Mouse (Mus musculus) forebrain, postnatal 0 days (tissue): Measurements from ENCODE around the gene Mapkapk3. TPM values are rescaled to one million over a fixed set of nuclear protein-coding genes. Genes with fewer than 3 reads are reported as not detected.

Experiments used
- ATAC-seq: fragments of 200-750 bp; cut with Nextera tagmentation; 2 replicates; pipeline ENCODE4 v1.8.0; 2017; ENCODE audit warnings: mild to moderate bottlenecking, moderate library complexity
- DNase-seq: peaks from one replicate; pipeline ENCODE4 v3.0.0-alpha.2; 2015
- H3K27ac ChIP-seq: fragments of 300-500 bp; sonication (generic); 2 replicates; pipeline ENCODE4 v1.5.1; 2014; ENCODE audit warnings: low read depth, mild to moderate bottlenecking, antibody characterized with exemption, low read length, moderate library complexity, mixed read lengths
- H3K27me3 ChIP-seq: fragments of 300-500 bp; sonication (generic); 2 replicates; pipeline ENCODE4 v1.6.1; 2014; ENCODE audit warnings: mild to moderate bottlenecking, low read length, mixed read lengths; ENCODE audit not compliant: insufficient read depth
- H3K36me3 ChIP-seq: fragments of 300-500 bp; sonication (generic); 2 replicates; pipeline ENCODE4 v1.6.1; 2014; ENCODE audit warnings: mild to moderate bottlenecking, moderate library complexity; ENCODE audit not compliant: insufficient read depth
- H3K4me1 ChIP-seq: fragments of 300-500 bp; sonication (generic); 2 replicates; pipeline ENCODE4 v1.6.1; 2014; ENCODE audit warnings: antibody characterized with exemption; ENCODE audit not compliant: insufficient read depth
- H3K4me2 ChIP-seq: fragments of 300-500 bp; sonication (generic); 2 replicates; pipeline ENCODE4 v1.6.1; 2014; ENCODE audit warnings: low read depth, mild to moderate bottlenecking, moderate library complexity
- H3K4me3 ChIP-seq: fragments of 300-500 bp; sonication (generic); 2 replicates; pipeline ENCODE4 v1.5.1; 2014; ENCODE audit warnings: low read depth, low read length, mixed read lengths
- H3K9ac ChIP-seq: fragments of 300-500 bp; sonication (generic); 2 replicates; pipeline ENCODE4 v1.6.1; 2014; ENCODE audit warnings: mild to moderate bottlenecking
- H3K9me3 ChIP-seq: fragments of 300-500 bp; sonication (generic); 2 replicates; pipeline ENCODE4 v1.6.1; 2016; ENCODE audit warnings: low read length
- CTCF ChIP-seq: sonication (generic); IDR thresholded peaks from 2 replicates; pipeline ENCODE4 v1.5.1; 2016; ENCODE audit warnings: antibody characterized with exemption, control low read depth, low read depth
- WGBS: fragments of 180-500 bp; shearing (Covaris S2); extraction: QIAGEN DNeasy Blood & Tissue Kit; methylation state at CpG from one replicate; pipeline ENCODE4 v1.1.7; 2014; 5-methylcytosine and 5-hydroxymethylcytosine counted together
- microRNA-seq, 2 experiments: library from miRNA; unstranded; fragments of <30 nt; microRNA quantifications; one replicate each; pipeline ENCODE4; 2016
- polyA plus RNA-seq: library from polyadenylated mRNA; unstranded; fragments of >200 nt; fragmentation: Nextera tagmentation; extraction: Ambion mirVana; gene quantifications from 2 replicates; pipeline ENCODE4 v1.2.1, GENCODE M21; 2015
- total RNA-seq: library from RNA; depleted of rRNA; stranded (reverse); fragments of >200 nt; gene quantifications from 2 replicates; pipeline ENCODE4 v1.2.3, GENCODE M21; 2014; rRNA removed

Mapkapk3 gene
- total and polyA plus RNA-seq, 2 experiments from 2014 or later, result 1.5 to 1.6 TPM

GRCm38 (mm10) chr9:107224597-107224996, 65.1 kb downstream of the Mapkapk3 start:
- H3K4me2 ChIP-seq, result no peak overlapping the region
- no peak overlapping the region for H3K9ac ChIP-seq
- no peaks in the 10 kb centered on the region for H3K27me3 ChIP-seq
- WGBS, result 86% methylated on average over 1 of the region's 1 CpGs
- no peak for TF ChIP-seq CTCF
- no peaks in the 10 kb centered on the region for H3K4me1 ChIP-seq
- no peak overlapping the region for H3K4me3 ChIP-seq
- H3K36me3 ChIP-seq, result no peaks in the 10 kb centered on the region
- ATAC-seq, result no peak
- no peak for DNase-seq
- no peak overlapping the region for H3K27ac ChIP-seq
- no peaks in the 10 kb centered on the region for H3K9me3 ChIP-seq

Small RNA genes within 50 kb of the gene (microRNA-seq; reads per million reads assigned to microRNA genes)
- gene Gm22238, result 0 reads per million in 2 experiments

Other genes starting within 250 kb of the Mapkapk3 start
- 53.7 and 57.0 TPM in 2 replicates for gene Dock3, start 58.0 kb downstream of the Mapkapk3 start, total RNA-seq
- 13.8 and 21.3 TPM in 2 replicates for gene Dock3, start 58.0 kb downstream of the Mapkapk3 start, polyA plus RNA-seq
- 2.7 and 4.0 TPM in 2 replicates for gene Cish, start 6.1 kb upstream of the Mapkapk3 start, total RNA-seq
- gene Cish, start 6.1 kb upstream of the Mapkapk3 start, polyA plus RNA-seq, result 11.2 and 12.2 TPM in 2 replicates
- gene Hemk1, start 48.5 kb upstream of the Mapkapk3 start, total RNA-seq, result 14.1 and 14.2 TPM in 2 replicates
- gene Hemk1, start 48.5 kb upstream of the Mapkapk3 start, polyA plus RNA-seq, result 12.9 and 13.4 TPM in 2 replicates
- 5.2 and 7.2 TPM in 2 replicates for gene 6430571L13Rik, start 50.7 kb upstream of the Mapkapk3 start, total RNA-seq
- 3.7 and 6.0 TPM in 2 replicates for gene 6430571L13Rik, start 50.7 kb upstream of the Mapkapk3 start, polyA plus RNA-seq
- 29.7 and 49.5 TPM in 2 replicates for gene Cacna2d2, start 109.7 kb upstream of the Mapkapk3 start, total RNA-seq
- gene Cacna2d2, start 109.7 kb upstream of the Mapkapk3 start, polyA plus RNA-seq, result 3.0 and 5.0 TPM in 2 replicates
- gene Tmem115, start 244.1 kb upstream of the Mapkapk3 start, total RNA-seq, result 44.3 and 51.4 TPM in 2 replicates
- gene Tmem115, start 244.1 kb upstream of the Mapkapk3 start, polyA plus RNA-seq, result 49.7 and 50.4 TPM in 2 replicates